Mouse (Mus musculus): Measurements from ENCODE around the gene Dzip1. TPM values are rescaled to one million over a fixed set of nuclear protein-coding genes. Genes with fewer than 3 reads are reported as not detected.

Dzip1 gene
- polyA plus RNA-seq, 1 experiment: 0.56 TPM

DNA sequence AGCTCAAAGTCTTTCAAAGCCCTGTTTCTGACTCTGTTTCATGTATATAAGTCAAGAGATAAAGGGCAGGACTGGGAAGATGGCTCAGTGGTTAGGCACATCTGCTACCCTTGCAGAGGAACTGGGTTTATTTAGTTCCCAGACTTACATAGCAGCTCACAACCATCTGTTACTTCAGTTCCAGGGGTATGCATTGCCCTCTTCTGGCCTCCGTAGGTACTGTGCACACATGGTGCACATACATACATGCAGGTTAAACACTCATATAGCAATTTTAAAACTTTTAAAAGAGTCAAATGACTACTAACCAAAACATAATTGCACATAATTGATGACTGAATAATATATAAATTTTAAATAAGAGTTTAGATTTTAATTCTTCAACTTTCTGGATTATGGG, 24.3 kb downstream of the Dzip1 start:
- no peak for TF ChIP-seq GATA1 (IDR thresholded peaks at IDR 0.05; ENCODE audit: low read length)

DNA sequence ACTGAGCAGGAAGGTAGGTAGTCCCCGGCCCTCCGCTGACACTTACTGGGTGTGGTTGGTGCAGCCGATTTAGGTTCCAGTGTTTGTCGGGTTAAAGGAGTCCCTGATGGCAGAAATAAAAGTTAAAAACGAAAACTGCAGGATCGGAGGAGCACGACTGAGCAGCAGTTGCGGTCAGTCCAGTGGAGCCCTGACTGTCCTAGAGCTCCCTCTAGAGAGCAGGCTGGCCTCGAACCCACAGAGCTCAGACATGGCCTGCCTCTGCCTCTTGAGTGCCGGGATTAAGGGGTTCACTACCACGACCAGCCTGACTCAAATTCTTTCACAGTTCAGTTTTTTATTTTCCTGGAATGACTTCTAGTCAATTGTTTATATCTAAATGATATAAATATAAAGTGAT, 25.3 kb downstream of the Dzip1 start:
- TF ChIP-seq GATA1 (IDR thresholded peaks at IDR 0.05; ENCODE audit: low read length): no peak

DNA sequence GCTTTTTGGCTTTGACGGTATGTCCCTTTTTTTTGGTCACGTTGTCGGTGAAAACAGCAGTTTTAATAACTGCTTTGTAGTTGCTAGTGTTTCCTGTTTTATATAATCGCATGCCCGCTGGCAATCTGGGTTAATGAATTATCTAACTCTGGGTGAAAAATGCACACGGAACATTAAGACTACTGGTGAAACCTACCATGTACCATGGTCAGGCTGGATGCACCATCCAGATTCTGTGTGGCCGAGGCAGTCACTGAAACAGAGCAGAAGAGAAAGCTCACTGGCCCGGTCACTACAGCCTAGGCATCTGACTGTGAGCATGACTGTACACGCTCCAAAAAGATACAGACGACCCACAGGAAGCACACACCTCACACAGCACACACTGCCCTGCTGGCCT, 29.6 kb downstream of the Dzip1 start:
- TF ChIP-seq GATA1 (IDR thresholded peaks at IDR 0.05; ENCODE audit: low read length): no peak

DNA sequence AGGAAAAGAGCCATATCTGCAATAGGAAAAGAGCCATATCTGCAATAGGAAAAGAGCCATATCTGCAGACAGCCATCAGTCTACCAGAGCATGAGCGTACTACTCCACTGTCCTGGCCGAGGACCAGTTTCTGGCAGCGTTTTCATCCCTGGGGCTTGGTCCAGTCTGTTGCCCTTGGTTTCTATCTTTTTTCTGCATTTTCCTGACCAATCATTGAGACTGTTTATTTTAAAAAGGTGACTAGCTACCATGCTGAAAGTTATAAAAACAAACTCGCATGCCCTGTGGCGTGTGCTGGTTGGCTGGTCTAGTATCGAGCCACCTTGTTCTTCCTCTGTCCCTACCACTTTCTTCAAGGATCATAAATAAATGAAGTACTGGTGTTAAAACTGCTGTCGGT, 30.0 kb downstream of the Dzip1 start:
- TF ChIP-seq GATA1 (IDR thresholded peaks at IDR 0.05; ENCODE audit: low read length): no peak

DNA sequence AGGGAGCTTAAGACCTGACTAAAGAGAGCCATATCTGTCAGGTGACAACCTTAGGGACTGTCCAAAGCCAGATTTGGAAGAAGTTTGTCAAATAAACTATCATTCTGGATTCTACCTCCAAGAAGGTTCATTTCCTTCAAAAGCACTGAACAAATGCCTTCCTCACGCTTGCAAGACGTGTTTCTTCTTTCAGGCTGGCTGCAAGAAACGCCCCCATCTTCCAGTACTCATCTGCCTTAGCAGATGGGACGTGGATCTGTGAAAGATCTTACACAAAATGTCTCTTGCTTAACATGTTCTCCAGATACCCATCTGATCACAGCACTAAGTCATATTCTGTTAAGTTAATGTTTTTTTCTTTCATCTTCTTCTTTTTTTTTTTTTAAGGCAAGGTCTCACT, 35.2 kb downstream of the Dzip1 start:
- no peak for TF ChIP-seq GATA1 (IDR thresholded peaks at IDR 0.05; ENCODE audit: low read length)

DNA sequence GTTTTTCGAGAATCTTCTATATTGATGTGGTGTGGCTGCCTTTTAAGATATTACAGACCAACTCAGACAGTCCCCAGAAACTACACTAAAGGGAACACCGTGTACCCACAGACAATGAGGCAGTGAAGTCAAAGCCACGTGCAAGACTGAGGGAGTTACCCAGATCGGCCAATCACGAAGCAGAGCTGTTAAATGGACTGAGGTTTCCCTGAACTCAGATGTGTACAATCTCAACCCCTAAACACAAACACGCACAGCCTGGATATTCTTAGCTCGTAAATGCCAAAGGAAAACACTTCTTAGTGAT, 41.1 kb downstream of the Dzip1 start:
- TF ChIP-seq GATA1 (IDR thresholded peaks at IDR 0.05; ENCODE audit: low read length): no peak

DNA sequence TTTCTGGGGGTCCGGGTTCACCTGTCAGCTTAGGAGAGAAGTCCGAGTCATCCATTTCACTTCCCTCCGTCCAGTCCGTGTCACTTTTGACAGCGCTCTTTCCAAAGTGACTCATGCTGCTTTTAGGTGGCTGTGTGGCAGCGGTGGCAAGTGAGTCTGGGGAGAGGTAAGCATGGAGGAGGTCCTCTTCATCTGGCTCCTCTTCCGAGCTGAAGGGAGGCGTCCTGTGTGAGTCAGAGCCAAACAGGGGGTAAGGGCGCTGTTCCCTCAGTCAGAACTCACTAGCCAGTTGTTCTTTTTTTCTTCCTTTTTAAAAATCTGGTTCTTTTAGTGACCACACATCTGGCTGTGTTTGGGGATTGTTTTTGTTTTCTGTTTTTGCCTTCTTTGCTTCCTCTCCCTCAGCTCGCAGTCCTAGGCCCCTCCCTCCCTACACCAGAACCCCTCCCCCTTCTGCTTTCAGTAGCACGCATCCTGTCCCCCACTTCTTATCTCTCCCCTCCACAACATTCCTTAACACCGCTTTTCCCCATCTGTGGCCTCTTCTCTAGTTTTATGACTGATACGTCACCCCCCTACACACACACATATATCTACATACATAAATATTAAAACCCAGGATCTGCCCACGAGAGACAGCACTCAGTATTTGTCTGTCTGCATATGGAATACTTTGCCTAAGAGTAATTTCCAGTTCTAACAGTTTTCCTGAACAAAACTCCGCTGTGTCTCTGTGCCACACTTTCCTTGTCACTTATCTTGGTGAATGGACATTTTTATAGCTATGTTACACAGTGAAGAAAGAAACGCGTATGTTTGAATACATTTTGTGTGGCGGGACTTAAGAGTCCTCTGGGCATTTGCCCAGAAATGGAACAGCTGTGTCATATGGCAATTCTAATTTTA, 41.7 kb downstream of the Dzip1 start:
- TF ChIP-seq GATA1 (IDR thresholded peaks at IDR 0.05; ENCODE audit: low read length): peak; percentile 28

DNA sequence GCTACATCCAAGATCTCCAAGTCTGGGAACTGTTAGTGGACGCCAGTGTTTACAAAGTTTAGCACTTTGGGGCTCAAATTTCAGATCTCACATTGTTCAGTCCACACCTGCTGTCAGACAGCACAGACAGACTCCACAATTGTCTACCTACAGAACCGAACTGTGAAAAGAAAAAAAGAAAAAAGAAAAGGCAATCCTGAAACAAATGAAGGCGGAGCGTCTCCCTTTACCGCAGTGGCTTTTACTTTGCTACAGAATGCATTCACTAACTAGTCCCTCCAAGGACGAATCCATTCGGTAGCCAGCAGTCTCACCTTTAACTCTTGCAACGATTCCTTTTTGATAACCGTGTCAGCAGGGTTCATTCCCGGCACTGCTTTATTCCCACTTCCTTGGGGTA, 44.6 kb downstream of the Dzip1 start:
- no peak for TF ChIP-seq GATA1 (IDR thresholded peaks at IDR 0.05; ENCODE audit: low read length)

DNA sequence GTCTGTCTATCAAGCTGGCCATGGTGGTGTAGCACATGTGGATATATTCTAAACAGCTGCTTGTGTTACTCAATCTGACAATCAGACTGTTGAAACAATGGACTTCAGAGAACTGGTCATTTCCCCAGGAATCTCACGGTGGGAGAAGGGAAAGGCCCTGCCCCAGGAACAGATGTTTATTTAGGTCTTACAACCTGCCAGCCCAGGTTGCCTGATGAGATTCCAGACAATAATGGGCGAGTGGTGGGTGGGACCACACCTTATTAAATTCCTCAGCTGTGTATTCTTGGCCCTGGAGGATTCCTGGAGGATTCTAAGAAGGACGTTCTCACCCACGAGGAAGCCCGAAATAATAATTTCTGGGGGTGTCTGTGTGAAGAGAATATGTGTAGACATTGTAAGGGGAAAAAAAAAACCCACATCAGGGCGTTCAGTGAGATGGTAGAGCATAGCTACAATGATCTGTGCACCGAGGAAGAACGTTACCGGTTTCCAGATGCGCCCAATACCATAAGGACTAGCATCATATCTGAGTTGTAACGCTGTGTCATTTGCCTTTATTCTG, 46.8 kb downstream of the Dzip1 start:
- TF ChIP-seq GATA1 (IDR thresholded peaks at IDR 0.05; ENCODE audit: low read length): no peak

DNA sequence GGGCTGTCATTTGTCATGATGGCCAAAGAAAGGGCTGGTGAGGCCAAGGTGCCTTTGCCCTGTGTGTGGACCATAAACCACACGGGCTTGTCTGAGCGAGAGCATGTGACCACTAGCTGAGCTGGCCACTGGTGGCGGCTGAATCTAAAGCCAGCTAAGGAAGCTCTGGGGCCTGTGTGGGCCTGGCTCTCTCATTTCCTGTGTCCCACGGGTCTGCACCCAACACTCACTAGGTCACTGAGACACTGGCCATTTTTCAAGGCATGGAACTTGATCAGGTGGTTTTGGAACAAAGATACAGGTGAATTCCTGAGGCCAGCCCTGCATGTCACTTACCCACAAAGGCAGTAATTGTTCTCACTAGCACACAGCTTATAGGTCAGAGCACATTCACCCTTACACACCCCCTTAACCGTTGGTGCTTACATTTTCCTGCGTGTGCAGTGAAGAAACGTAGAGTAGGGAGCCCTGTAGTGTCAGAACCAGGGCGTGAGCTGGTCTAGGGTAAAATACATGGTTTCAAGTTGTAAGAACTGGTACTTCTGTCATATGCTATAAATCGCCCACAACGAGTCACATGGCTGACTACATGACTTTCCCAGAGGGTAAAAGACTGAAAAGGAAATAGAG, 50.4 kb downstream of the Dzip1 start:
- TF ChIP-seq GATA1 (IDR thresholded peaks at IDR 0.05; ENCODE audit: low read length): no peak

DNA sequence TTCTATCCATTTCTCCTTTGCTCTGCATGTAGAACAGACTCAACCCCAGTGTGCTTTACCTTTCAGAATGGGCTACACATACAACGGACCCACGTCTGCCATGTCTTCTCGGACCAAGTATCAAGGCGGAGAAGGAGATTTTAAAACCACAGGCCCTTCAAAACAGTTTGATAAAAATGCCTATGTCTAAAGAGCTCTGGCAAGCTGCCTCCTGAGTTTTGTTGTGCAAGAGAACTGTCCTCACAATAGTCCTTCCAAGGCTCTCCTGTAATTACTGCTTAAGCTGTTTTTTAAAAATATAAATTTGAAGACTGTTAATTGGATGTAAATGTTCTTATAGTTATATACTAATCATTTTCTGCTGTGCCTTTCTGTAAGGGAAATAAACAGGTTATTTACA, 51.1 kb downstream of the Dzip1 start:
- TF ChIP-seq GATA1 (IDR thresholded peaks at IDR 0.05; ENCODE audit: low read length): no peak

DNA sequence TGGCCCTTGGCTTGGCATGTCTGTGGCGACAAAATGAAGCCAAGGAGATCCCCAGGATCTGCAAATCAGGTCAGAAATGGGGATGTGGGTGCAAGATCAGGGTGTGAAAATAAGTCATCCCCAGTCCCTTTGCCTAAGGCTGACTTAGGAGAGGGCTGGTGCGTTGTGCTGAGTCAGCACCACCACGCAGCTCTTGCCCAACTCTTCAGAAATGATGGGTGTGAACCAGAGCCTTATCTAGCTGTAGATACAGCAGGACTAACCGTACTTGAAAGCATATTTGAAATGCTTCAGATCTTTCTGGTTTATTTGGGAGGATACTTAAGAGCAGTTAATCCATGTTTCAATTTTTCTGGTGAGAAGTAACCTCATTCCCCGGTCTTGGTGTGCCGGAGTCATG, 55.5 kb downstream of the Dzip1 start:
- no peak for TF ChIP-seq GATA1 (IDR thresholded peaks at IDR 0.05; ENCODE audit: low read length)

DNA sequence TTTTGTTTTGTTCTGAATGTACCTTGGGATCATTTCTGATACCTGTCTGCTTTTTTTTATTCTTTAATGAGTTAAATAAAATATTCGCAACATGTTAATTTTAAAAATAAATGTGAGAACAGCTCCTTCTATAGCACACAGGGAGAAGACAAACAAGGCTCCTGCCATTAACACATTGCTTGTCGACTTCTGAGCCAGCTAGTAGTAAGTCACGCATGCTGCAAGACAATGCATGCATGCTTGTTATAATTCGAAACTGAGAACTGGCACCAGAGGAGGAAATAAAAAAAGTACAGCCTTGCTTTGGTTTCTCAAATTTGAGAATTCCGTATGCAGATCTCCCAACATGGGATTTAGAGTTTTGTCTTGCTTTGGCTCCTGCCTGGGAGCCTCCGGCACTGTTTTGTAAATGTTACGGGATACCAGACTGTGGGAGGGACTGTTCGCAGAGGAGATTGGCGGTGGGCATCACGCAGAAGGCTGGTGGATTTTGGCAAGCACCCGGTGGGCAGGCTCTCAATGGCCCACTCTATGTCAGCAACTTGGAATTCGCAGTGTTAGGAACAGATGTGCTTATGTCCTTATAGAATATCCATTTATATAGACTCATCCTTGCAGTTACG, 57.0 kb downstream of the Dzip1 start:
- TF ChIP-seq GATA1 (IDR thresholded peaks at IDR 0.05; ENCODE audit: low read length): no peak

DNA sequence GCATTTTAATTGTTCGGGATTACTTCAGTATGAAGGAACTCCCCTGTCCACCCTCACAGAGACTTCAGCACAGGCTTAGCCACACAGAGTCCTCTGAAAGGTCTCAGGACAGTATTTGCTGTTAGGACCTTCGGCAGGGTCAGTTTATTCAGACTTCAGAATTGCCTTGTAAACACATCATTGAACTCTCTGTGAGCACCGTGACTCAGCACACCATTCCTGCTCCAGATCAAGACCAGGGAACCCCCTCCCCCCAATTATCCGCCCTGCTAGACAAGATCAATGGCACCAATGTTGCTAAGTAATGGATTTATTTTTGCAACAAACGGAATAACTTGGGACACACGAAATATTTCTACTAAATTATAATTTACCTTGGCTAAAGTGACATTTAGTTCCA, 57.9 kb downstream of the Dzip1 start:
- TF ChIP-seq GATA1 (IDR thresholded peaks at IDR 0.05; ENCODE audit: low read length): no peak

DNA sequence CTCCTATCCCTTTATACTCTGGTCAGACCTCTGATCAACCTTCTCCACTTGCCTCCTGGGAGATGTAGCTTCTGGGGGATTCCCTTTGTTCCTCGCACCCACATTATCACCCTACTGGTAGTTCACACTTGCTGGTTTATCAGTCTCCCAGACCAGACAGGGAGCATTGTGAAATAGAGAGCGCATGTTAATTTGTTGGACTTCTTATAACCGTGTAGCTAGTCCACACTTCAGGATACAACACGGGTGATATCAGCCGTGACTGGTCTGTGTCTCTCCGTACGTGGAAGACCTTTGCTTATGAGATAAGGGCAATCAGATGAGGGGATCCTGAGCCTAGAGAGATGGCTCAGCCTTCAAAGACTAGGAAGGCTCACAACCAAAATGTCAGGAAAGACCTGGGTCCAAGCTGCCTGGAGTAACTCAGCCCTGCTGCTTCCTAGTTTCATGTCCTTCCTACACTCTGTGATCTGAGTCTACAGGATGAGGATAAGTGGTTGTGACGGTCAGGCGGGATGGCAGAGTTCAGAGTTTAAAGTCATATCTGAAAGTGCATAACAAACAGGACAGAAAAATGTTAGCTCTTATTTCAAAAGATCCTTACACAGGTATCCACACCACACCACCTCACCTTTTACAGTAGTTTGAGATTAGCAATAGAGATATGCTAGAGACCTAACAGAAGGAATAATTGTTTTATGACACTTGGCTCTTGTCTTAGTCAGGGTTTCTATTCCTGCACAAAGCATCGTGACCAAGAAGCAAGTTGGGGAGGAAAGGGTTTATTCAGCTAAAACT, 59.0 kb downstream of the Dzip1 start:
- no peak for TF ChIP-seq GATA1 (IDR thresholded peaks at IDR 0.05; ENCODE audit: low read length)

DNA sequence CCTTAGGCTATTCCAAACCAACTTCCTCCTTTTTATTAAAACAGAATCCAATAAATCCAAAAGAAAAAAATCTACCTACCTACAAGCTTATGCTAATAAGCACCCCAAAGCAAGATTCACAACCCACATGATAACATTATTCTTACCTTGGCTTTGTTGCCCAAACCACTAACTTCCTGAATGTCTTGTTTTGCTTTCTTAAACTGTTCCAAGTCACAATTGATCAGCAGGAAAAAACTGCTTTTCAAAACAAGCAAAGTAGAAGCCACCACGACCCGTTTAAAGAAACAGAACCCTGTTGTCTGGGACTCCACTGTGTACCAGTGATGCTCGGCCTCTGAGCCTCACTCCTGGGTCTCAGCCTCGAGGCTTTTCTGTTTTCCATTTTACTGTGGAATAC, 60.4 kb downstream of the Dzip1 start:
- TF ChIP-seq GATA1 (IDR thresholded peaks at IDR 0.05; ENCODE audit: low read length): no peak
